Mouse (Mus musculus) small intestine, adult 10 weeks (tissue): Measurements from ENCODE around the gene Wdr5. TPM values are rescaled to one million over a fixed set of nuclear protein-coding genes. Genes with fewer than 3 reads are reported as not detected.

Experiments
- polyA plus RNA-seq: library from polyadenylated mRNA; stranded (reverse); fragments of 350-450 nt; fragmentation: Illumina TruSeq; extraction: RNeasy Lipid Tissue Mini Kit (QIAGEN cat#74804); gene quantifications from one replicate; pipeline ENCODE4 v1.2.3, GENCODE M21; 2014; ENCODE audit warnings: low replicate concordance

The Wdr5 gene
- 8.4 TPM for polyA plus RNA-seq

DNA sequence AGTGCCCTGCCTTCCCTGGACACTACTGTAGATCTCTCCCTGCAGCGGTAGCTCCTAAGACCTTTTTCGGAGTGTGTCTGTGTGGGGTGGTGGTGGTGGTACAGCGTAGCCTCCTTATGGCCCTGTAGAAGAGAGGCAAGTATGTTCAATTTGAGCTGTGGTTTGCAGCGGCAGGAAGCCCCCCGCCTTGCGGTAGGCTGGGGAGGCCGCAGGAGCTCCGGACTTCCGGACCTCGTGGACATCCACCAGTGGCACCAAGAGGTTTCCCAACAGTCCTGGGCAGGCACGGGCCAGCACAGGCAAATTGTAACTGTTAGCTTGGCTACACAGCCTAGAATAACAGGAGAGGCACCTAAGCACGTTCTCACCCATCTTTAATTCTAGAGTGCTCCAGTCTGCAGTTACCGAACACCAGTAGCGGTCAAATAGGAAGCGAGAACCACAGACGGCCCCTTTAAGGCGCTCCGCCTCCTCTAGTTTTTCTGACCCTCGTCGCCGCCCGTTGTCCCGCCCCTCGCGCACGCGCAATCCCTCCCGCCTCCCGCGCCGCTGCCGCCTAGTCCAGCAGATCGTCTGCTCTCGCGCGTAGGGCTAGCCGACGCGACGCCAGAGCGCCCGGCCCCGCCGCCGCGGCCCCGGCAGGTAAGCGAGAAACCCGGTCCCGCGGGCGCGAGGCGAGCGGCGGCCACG is at the start of gene Wdr5:
Gene Wdr5 (plus strand): TSS at position 519 of the 690 bp plus-strand sequence.

DNA sequence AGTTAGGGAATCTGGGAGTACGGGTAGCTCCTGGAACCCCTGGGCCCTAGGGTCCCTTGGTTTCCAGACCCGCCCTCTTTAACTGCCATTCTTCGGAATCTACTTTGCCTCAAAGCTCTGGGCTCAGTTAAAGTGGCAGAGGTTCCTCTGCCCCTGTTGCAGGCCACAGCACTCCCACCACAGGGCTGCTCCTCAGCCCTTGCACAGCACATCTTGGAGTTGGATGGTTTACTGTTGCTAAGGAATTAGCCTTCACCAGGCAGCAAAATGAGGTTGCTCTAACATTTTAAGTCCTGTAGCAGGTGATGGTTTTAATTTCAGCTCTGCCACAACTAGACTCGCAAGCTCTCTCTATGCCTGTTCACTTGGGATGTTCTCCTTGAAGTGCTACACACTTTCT is 7.4 kb upstream of the Wdr5 start, which contains the start of gene Brd3:
Gene Brd3 (minus strand): TSS at position 101 of the 400 bp plus-strand sequence.

Other genes with a start within 250 kb of the Wdr5 start
- gene Vav2, start 88.1 kb upstream of the Wdr5 start, polyA plus RNA-seq = 10.5 TPM
- not detected for gene Brd3os, start 72.8 kb upstream of the Wdr5 start, polyA plus RNA-seq
- 15.9 TPM for gene Brd3, start 7.5 kb upstream of the Wdr5 start, polyA plus RNA-seq
- 5.6 TPM for gene Rxra, start 161.3 kb downstream of the Wdr5 start, polyA plus RNA-seq